Mouse (Mus musculus) urinary bladder, postnatal 4 days (tissue): ENCODE data around the gene Prim2.
"Not testable (repeated sequence)": the region's sequence is repeated elsewhere in the genome, so short reads cannot be mapped to it uniquely, and the experiment has no call there.

Experiments used
- DNase-seq, 2 experiments: peaks; one replicate each; pipeline ENCODE4 v3.0.0; 2021 to 2022; ENCODE audit warnings: low spot score in 2 of 2

Gene Prim2

GRCm38 (mm10) chr1:33650875-33651274 lies 18.7 kb downstream of the Prim2 start:
- no peak for DNase-seq

GRCm38 (mm10) chr1:33649534-33650108 lies 20.0 kb downstream of the Prim2 start:
- DNase-seq = no peak

- DNase-seq = no peak
These were observed 20.6 kb downstream of the Prim2 start for GRCm38 (mm10) chr1:33649021-33649420.

- no peak for DNase-seq
These were observed 21.9 kb downstream of the Prim2 start for GRCm38 (mm10) chr1:33647661-33648060.

GRCm38 (mm10) chr1:33647173-33647572 lies 22.4 kb downstream of the Prim2 start:
- no peak for DNase-seq

GRCm38 (mm10) chr1:33645689-33646088 lies 23.9 kb downstream of the Prim2 start:
- DNase-seq = no peak

GRCm38 (mm10) chr1:33641139-33641538 lies 28.5 kb downstream of the Prim2 start:
- DNase-seq = no peak

GRCm38 (mm10) chr1:33640089-33640488 lies 29.5 kb downstream of the Prim2 start:
- no peak for DNase-seq

- DNase-seq = no peak
These were observed 30.4 kb downstream of the Prim2 start for GRCm38 (mm10) chr1:33639234-33639633.

- DNase-seq = no peak
These were observed 31.8 kb downstream of the Prim2 start for GRCm38 (mm10) chr1:33637827-33638226.

- DNase-seq = no peak
These were observed 33.0 kb downstream of the Prim2 start for GRCm38 (mm10) chr1:33636421-33637195.

- DNase-seq = not testable (repeated sequence)
These were observed 38.5 kb downstream of the Prim2 start for GRCm38 (mm10) chr1:33631002-33631618.

- no peak for DNase-seq
These were observed 41.8 kb downstream of the Prim2 start for GRCm38 (mm10) chr1:33627803-33628202.

- DNase-seq = no peak
These were observed 42.5 kb downstream of the Prim2 start for GRCm38 (mm10) chr1:33627070-33627469.

- DNase-seq = no peak
These were observed 44.7 kb downstream of the Prim2 start for GRCm38 (mm10) chr1:33624900-33625299.

- DNase-seq = no peak
These were observed 45.2 kb downstream of the Prim2 start for GRCm38 (mm10) chr1:33624441-33624840.

- DNase-seq = no peak
These were observed 47.8 kb downstream of the Prim2 start for GRCm38 (mm10) chr1:33621791-33622190.

- no peak for DNase-seq
These were observed 49.4 kb downstream of the Prim2 start for GRCm38 (mm10) chr1:33620091-33620788.

- DNase-seq = not testable (repeated sequence)
These were observed 53.0 kb downstream of the Prim2 start for GRCm38 (mm10) chr1:33616642-33617041.

- no peak for DNase-seq
These were observed 57.5 kb downstream of the Prim2 start for GRCm38 (mm10) chr1:33612100-33612499.

GRCm38 (mm10) chr1:33610026-33610721 lies 59.4 kb downstream of the Prim2 start:
- no peak for DNase-seq

GRCm38 (mm10) chr1:33608133-33608532 lies 61.5 kb downstream of the Prim2 start:
- no peak for DNase-seq
